Mouse (Mus musculus) embryonic facial prominence, embryonic 14.5 days (tissue): ENCODE measurements at regions not wholly inside any gene's neighbourhood (a gene's known extent, or its start where the extent isn't known, plus 50 kb on each side); places are given as distances from the start of the nearest gene placed in this dataset.

Experiments
- ATAC-seq: fragments of 200-750 bp; cut with Nextera tagmentation; 2 replicates; pipeline ENCODE4 v1.8.0; 2017; ENCODE audit warnings: low read depth, moderate number of reproducible peaks, moderate TSS enrichment
- DNase-seq: peaks from one replicate; pipeline ENCODE4 v3.0.0-alpha.2; 2015; ENCODE audit warnings: low spot score
- H3K27ac ChIP-seq: fragments of 300-500 bp; sonication (generic); replicated peaks from 2 replicates; pipeline ENCODE4 v1.5.1; 2014; ENCODE audit warnings: low read depth, mild to moderate bottlenecking, low read length, moderate library complexity
- H3K27me3 ChIP-seq: fragments of 300-500 bp; sonication (generic); replicated peaks from 2 replicates; pipeline ENCODE4 v1.6.1; 2014; ENCODE audit warnings: low read length; ENCODE audit not compliant: control insufficient read depth, insufficient read depth
- H3K36me3 ChIP-seq: fragments of 300-500 bp; sonication (generic); 2 replicates; pipeline ENCODE4 v1.6.1; 2014; ENCODE audit warnings: low read length, mixed read lengths; ENCODE audit not compliant: control insufficient read depth, insufficient read depth
- H3K4me1 ChIP-seq: fragments of 300-500 bp; sonication (generic); 2 replicates; pipeline ENCODE4 v1.6.1; 2014; ENCODE audit warnings: antibody characterized with exemption, low read length; ENCODE audit not compliant: control insufficient read depth, insufficient read depth
- H3K4me2 ChIP-seq: fragments of 300-500 bp; sonication (generic); 2 replicates; pipeline ENCODE4 v1.6.1; 2014; ENCODE audit warnings: low read depth, mild to moderate bottlenecking, low read length, moderate library complexity, mixed read lengths
- H3K4me3 ChIP-seq: fragments of 300-500 bp; sonication (generic); 2 replicates; pipeline ENCODE4 v1.5.1; 2014; ENCODE audit warnings: low read depth, mild to moderate bottlenecking, low read length
- H3K9ac ChIP-seq: fragments of 300-500 bp; sonication (generic); 2 replicates; pipeline ENCODE4 v1.6.1; 2014; ENCODE audit warnings: low read depth, mild to moderate bottlenecking, low read length, moderate library complexity, mixed read lengths
- H3K9me3 ChIP-seq: fragments of 300-500 bp; sonication (generic); 2 replicates; pipeline ENCODE4 v1.6.1; 2016; ENCODE audit warnings: low read length; ENCODE audit not compliant: control insufficient read depth
- WGBS: fragments of 180-500 bp; shearing (Covaris S2); extraction: QIAGEN DNeasy Blood & Tissue Kit; methylation state at CpG from one replicate; pipeline ENCODE4 v1.1.7; 2014; 5-methylcytosine and 5-hydroxymethylcytosine counted together

DNA sequence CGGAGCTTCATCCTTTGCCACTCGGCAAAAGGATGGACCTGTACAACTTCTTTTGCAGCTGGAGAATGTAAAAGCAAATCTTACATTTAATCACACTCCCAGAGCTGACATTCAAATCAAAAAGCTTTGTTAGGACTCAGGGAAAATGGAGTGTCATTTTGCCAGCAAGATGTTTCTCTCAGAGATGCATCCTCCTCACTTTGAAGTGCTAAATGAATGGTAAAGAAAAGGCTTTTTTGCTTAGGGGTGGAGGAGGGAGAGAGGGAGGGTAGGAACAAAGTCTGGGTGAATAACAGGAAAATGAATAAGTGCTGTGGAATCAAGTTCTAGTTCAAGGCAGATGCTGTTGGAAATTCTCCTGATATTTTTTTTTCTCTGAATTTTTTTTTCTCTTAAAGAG lies 53.4 kb upstream of the Gria1 start:
- no peaks in the 10 kb centered on the region for H3K4me1 ChIP-seq
- no peak for DNase-seq
- H3K9ac ChIP-seq = no peak overlapping the region
- no peak overlapping the region for H3K4me3 ChIP-seq
- H3K36me3 ChIP-seq = no peaks in the 10 kb centered on the region
- ATAC-seq = no peak
- no peak overlapping the region for H3K4me2 ChIP-seq
- no peaks in the 10 kb centered on the region for H3K9me3 ChIP-seq
- WGBS = 91% methylated on average over 2 of the region's 2 CpGs
- H3K27me3 ChIP-seq = no peaks in the 10 kb centered on the region
- H3K27ac ChIP-seq = no peak overlapping the region
